Mouse (Mus musculus): Measurements from ENCODE around the gene Khsrp. TPM values are rescaled to one million over a fixed set of nuclear protein-coding genes. Genes with fewer than 3 reads are reported as not detected.

Gene Khsrp
- total and polyA plus RNA-seq, 3 experiments, result 36.5 to 44.5 (median 42.6) TPM

- Histone ChIP-seq H3K27me3 (ENCODE audit: control insufficient read depth, insufficient read depth, low read length) (no peaks in the 10 kb centered on the region), H3K9ac (ENCODE audit: low read depth, low read length) (no peak overlapping the region), H3K4me1 (ENCODE audit: control insufficient read depth, insufficient read depth, low read length) (peaks cover 3% of the 10 kb centered on the region; the same call in 1 of the 2 replicates), H3K79me2 (replicated peaks; ENCODE audit: control insufficient read depth, insufficient read depth, low read length) (no peaks in the 10 kb centered on the region), H3K27ac (no peak overlapping the region), H3K4me3 (no peak overlapping the region), H3K36me3 (ENCODE audit: control insufficient read depth, insufficient read depth, low read length) (no peaks in the 10 kb centered on the region)
- WGBS, result 92% methylated on average over 13 of the region's 13 CpGs
- intact Hi-C loops (cut with DNase I), result loop anchor here (10.0 kb wide), 1 partner anchor 393 kb away; the partner anchor contains the start of gene Rpl36
- DNase-seq, result no peak
- TF ChIP-seq EP300 (IDR thresholded peaks at IDR 0.05; ENCODE audit: insufficient read depth, low read depth, low read length), result no peak
- TF ChIP-seq CTCF (IDR thresholded peaks at IDR 0.05), result peak; percentile 36
Measured at GRCm38 (mm10) chr17:57007137-57007905, 24.0 kb downstream of the Khsrp start.

DNA sequence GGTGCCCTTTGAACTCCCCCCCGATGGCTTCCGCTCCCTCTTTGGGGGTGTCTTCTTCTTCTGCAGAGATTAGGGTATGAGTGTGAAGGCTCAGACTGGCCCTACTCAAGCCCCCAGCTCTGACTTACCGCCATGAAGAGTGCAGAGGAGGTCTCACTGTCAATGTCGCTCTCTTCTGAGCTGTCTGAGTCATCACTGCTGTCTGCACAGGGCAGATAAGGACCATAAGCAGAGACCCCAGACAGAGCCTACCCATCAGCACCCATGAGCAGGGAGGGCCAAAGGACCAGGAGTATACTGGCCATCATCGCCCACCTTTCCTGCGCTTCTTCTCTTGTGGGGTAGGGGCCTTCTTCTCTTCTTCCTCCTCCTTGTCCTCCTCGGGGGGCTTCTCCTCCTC is 27.3 kb downstream of the Khsrp start:
- H3K4me1 ChIP-seq (ENCODE audit: control insufficient read depth, insufficient read depth, low read length), result 0 out of 2 replicates have a peak, but pooled peaks cover 1% of the 10 kb centered on the region
- DNase-seq, result no peak
- no peak overlapping the region for H3K9ac ChIP-seq (ENCODE audit: low read depth, low read length)
- intact Hi-C loops (cut with DNase I), result loop anchor here (10.0 kb wide), 1 partner anchor 389 kb away; the partner anchor contains the start of gene Rpl36
- no peaks in the 10 kb centered on the region for H3K27me3 ChIP-seq (ENCODE audit: control insufficient read depth, insufficient read depth, low read length)
- no peaks in the 10 kb centered on the region for H3K36me3 ChIP-seq (ENCODE audit: control insufficient read depth, insufficient read depth, low read length)
- TF ChIP-seq CTCF (IDR thresholded peaks at IDR 0.05), result no peak
- TF ChIP-seq EP300 (IDR thresholded peaks at IDR 0.05; ENCODE audit: insufficient read depth, low read depth, low read length), result no peak
- no peak for TF ChIP-seq POLR2A (IDR thresholded peaks at IDR 0.05; ENCODE audit: insufficient read depth, low read depth, low read length)
- 82% methylated on average over 7 of the region's 7 CpGs for WGBS
- no peak overlapping the region for H3K4me3 ChIP-seq
- H3K27ac ChIP-seq, result no peak overlapping the region
- no peaks in the 10 kb centered on the region for H3K79me2 ChIP-seq (replicated peaks; ENCODE audit: control insufficient read depth, insufficient read depth, low read length)

- no peak overlapping the region for H3K27ac ChIP-seq
- WGBS, result 20% methylated on average over 8 of the region's 8 CpGs
- H3K4me3 ChIP-seq, result no peak overlapping the region
- no peaks in the 10 kb centered on the region for H3K36me3 ChIP-seq (ENCODE audit: control insufficient read depth, insufficient read depth, low read length)
- no peaks in the 10 kb centered on the region for H3K27me3 ChIP-seq (ENCODE audit: control insufficient read depth, insufficient read depth, low read length)
- TF ChIP-seq POLR2A (IDR thresholded peaks at IDR 0.05; ENCODE audit: insufficient read depth, low read depth, low read length) (no peak), CTCF (IDR thresholded peaks at IDR 0.05) (no peak), EP300 (IDR thresholded peaks at IDR 0.05; ENCODE audit: insufficient read depth, low read depth, low read length) (no peak)
- intact Hi-C loops (cut with DNase I), result loop anchor here (10.0 kb wide), 1 partner anchor 386 kb away; the partner anchor contains the start of gene Rpl36
- no peak for DNase-seq
- H3K79me2 ChIP-seq (replicated peaks; ENCODE audit: control insufficient read depth, insufficient read depth, low read length), result no peaks in the 10 kb centered on the region
- peaks cover 4% of the 10 kb centered on the region; the same call in 1 of the 2 replicates for H3K4me1 ChIP-seq (ENCODE audit: control insufficient read depth, insufficient read depth, low read length)
- H3K9ac ChIP-seq (ENCODE audit: low read depth, low read length), result no peak overlapping the region
Measured at GRCm38 (mm10) chr17:57001228-57001627, 30.1 kb downstream of the Khsrp start.

DNA sequence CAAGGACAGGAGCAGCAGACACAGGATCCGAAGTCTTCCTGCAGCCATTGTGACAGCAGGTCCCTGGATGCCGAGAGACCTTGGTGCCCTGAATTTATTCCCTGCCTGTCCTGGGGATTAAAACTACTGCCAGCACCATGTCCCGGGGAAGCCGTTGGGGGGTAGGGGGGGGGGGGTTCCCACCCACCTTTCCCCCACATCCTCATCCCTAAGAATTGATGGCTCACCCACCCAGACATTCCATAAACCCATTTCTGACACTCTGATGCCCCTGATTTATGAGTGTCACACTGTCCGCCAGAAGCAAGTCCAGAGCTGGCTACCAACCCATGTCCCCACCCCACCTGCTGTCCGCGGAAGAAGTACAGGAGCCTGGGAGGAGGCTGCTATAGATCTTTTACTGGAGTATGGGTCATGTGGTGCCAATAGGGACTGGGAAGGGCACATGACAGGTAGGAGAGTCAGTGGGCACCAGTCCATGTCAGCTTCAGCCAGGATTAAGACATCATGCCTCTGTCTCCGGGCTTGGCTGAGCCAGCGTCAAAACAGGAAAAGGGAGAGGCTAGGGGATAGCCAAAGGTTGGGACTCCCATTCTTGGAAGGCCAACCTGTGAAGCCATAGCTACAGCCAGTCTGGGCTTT is 31.2 kb downstream of the Khsrp start, which contains the start of gene Pspn:
TSS of gene Pspn (minus strand) at position 51 of the 642 bp plus-strand sequence.
- Histone ChIP-seq H3K27ac (no peak within 1 kb of the TSS), H3K27me3 (ENCODE audit: control insufficient read depth, insufficient read depth, low read length) (no peaks in the 10 kb centered on the region), H3K4me1 (ENCODE audit: control insufficient read depth, insufficient read depth, low read length) (peaks cover 4% of the 10 kb centered on the region; the same call in 1 of the 2 replicates), H3K79me2 (replicated peaks; ENCODE audit: control insufficient read depth, insufficient read depth, low read length) (no peaks in the 10 kb centered on the region), H3K36me3 (ENCODE audit: control insufficient read depth, insufficient read depth, low read length) (no peaks in the 10 kb centered on the region), H3K4me3 (no peak within 1 kb of the TSS), H3K9ac (ENCODE audit: low read depth, low read length) (no peak within 1 kb of the TSS)
- DNase-seq, result no peak
- intact Hi-C loops (cut with DNase I), result loop anchor here (10.0 kb wide), 1 partner anchor 385 kb away; the partner anchor contains the start of gene Rpl36
- 67% methylated on average over 9 of the region's 9 CpGs for WGBS
- no peak for TF ChIP-seq CTCF (IDR thresholded peaks at IDR 0.05)
- no peak for TF ChIP-seq POLR2A (IDR thresholded peaks at IDR 0.05; ENCODE audit: insufficient read depth, low read depth, low read length)
- TF ChIP-seq EP300 (IDR thresholded peaks at IDR 0.05; ENCODE audit: insufficient read depth, low read depth, low read length), result no peak

DNA sequence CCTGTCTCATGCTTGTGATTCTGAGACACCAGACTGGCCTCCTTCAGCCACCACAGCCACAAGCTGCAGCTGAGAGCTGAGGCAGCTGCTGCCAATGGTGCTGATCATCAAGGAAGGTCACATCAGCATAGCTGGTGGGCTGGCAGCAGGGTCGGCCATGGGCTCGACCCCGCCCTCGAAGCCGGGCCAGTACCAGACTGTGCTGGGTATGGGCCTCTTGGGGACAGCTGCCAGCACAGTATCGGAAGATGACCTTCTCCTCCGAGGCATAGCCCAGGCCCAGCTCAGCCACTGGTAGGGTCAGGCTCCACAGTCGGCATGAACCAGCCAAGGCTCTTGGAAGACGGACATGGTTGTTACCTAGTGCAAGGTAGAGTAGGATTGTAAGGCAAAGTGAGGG is 31.9 kb downstream of the Khsrp start:
- Histone ChIP-seq H3K27ac (no peak overlapping the region), H3K36me3 (ENCODE audit: control insufficient read depth, insufficient read depth, low read length) (no peaks in the 10 kb centered on the region), H3K79me2 (replicated peaks; ENCODE audit: control insufficient read depth, insufficient read depth, low read length) (no peaks in the 10 kb centered on the region), H3K4me3 (no peak overlapping the region), H3K9ac (ENCODE audit: low read depth, low read length) (no peak overlapping the region), H3K27me3 (ENCODE audit: control insufficient read depth, insufficient read depth, low read length) (no peaks in the 10 kb centered on the region), H3K4me1 (ENCODE audit: control insufficient read depth, insufficient read depth, low read length) (peaks cover 4% of the 10 kb centered on the region; the same call in 1 of the 2 replicates)
- TF ChIP-seq POLR2A (IDR thresholded peaks at IDR 0.05; ENCODE audit: insufficient read depth, low read depth, low read length), result no peak
- TF ChIP-seq EP300 (IDR thresholded peaks at IDR 0.05; ENCODE audit: insufficient read depth, low read depth, low read length), result no peak
- no peak for TF ChIP-seq CTCF (IDR thresholded peaks at IDR 0.05)
- DNase-seq, result no peak
- intact Hi-C loops (cut with DNase I), result no loop called here
- WGBS, result 84% methylated on average over 9 of the region's 9 CpGs

Measured in heart, adult 2 months (tissue).